Mouse (Mus musculus) embryonic stem cell, embryonic (primary cell): ENCODE results near the gene Kdm4b.

Experiments
- CTCF ChIA-PET, 4 experiments: fragments of 300-600 bp in 2 of 4; fragments of 350-600 bp in 2 of 4; sonication (Branson Sonifier 250); formaldehyde crosslinking; loops; one replicate each; lab custom pipeline; 2022; ENCODE audit warnings: inconsistent platforms in 2 of 4; lab: Charles Lee
- POLR2A ChIA-PET, 4 experiments: fragments of 300-600 bp in 2 of 4; fragments of 350-600 bp in 2 of 4; sonication (Branson Sonifier 250); formaldehyde crosslinking; loops; one replicate each; lab custom pipeline; 2022; ENCODE audit warnings: antibody characterized with exemption in 4 of 4, inconsistent platforms in 1 of 4; lab: Charles Lee

The Kdm4b gene

DNA sequence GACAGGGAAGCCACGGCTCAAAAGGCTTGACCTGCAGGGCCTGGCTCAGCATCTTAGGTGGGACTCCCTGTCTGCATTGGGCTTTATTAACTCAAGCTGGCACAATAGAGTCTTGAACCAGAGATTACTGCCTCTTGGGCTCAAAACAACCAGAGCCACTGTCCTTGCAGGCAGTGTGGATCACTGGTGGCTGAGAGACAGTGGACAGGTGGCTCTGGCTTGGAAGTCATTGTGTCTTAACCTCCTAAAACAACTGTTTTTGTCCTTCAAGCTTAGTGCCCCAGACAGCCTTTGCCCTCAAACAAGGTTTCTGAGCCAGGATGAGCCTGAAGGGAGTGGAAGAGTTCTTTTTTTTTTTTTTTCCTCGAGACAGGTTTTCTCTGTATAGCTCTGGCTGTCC is 19.5 kb downstream of the Kdm4b start:
- POLR2A ChIA-PET = interaction anchor here in 3 of 4 experiments (0.7 to 62.3 kb wide), 6 partner anchors 8 to 127 kb away, joined by 4 to 2404 read pairs (median 6); partner anchors contain the start of genes Kdm4b (in 2 of the 3), Arrdc5 (in 1 of the 3), Plin3 (in 1 of the 3) and Uhrf1 (in 1 of the 3)
- CTCF ChIA-PET = interaction anchor here (0.6 to 7.2 kb wide), 10 partner anchors 8 to 546 kb away, joined by 3 to 42 read pairs (median 3); no protein-coding TSS in a partner anchor

DNA sequence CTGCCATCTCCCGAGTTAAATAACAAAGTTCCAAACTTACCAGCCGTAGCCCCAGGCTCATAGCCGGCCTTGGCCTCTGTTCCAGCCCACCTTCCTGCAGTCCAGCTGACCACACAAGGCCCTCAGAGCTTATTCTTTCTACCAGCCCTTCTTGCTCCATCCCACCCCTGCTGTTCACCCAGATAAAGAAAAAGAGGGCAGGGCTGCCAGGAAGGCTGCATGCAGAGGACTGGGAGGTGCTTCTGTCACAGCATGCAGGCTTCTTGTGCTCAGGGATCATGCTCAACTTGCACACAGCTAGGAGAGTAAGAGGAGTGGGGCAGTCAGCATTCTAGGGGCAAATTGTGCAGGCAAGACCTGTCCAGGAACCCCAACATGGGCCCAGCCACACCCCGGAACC is 22.3 kb downstream of the Kdm4b start:
- ChIA-PET CTCF (interaction anchor here in 2 of 4 experiments (0.6 to 4.1 kb wide), 5 partner anchors 9 to 389 kb away, joined by 3 to 35 read pairs (median 4); no protein-coding TSS in a partner anchor), POLR2A (interaction anchor here in 3 of 4 experiments (0.7 to 62.3 kb wide), 5 partner anchors 8 to 57 kb away, joined by 3 to 2404 read pairs (median 3); partner anchors contain the start of genes Kdm4b (in 2 of the 3), Arrdc5 (in 1 of the 3), Plin3 (in 1 of the 3) and Uhrf1 (in 1 of the 3))

DNA sequence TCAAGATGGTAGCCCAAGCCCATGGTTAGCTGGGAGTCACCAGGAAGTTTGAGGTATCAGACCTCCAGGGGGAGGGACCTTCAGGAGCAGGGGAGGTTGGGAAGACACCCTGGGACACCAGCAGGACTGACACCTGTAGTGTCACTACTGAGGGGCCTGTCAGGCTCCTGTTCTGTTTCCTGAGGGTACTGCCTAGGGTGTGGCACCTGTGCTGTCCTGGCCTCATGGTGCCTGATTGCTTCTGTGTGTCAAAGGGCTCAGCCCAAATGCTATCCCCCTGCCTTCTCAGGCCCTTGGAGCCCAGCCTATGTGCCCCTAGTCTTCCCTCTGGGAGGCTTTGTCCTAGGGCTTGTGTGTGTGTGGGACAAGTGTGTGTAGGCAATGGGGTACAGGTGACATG is 22.7 kb downstream of the Kdm4b start:
- POLR2A ChIA-PET = interaction anchor here in 3 of 4 experiments (0.7 to 62.3 kb wide), 4 partner anchors 8 to 41 kb away, joined by 3 to 2404 read pairs (median 4); partner anchors contain the start of genes Kdm4b (in 2 of the 3), Arrdc5 (in 1 of the 3), Plin3 (in 1 of the 3) and Uhrf1 (in 1 of the 3)
- CTCF ChIA-PET = interaction anchor here in 2 of 4 experiments (0.9 to 4.1 kb wide), 5 partner anchors 10 to 217 kb away, joined by 3 to 48 read pairs (median 19); no protein-coding TSS in a partner anchor

DNA sequence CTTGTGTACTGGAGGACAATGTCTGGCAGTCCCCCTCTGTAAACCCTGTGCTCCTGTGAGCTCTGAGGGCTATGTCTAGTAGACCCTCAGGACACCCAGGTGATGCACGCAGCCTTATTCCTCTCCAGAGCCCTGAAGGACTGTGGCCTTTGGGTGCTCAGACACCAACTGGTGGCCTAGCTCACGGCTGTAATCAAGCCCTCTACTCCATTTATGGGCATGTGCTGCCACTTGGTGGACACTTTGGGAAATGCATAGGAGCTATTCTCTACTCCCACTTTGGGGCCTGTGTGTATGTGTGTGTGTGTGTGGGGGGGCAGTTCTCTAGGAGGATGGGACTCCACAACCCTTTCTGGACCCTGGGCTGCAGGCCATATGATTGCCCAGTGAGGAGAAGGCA is 24.8 kb downstream of the Kdm4b start:
- ChIA-PET POLR2A (interaction anchor here (0.5 to 62.3 kb wide), 35 partner anchors 9 to 343 kb away, joined by 3 to 2404 read pairs (median 3); partner anchors contain the start of genes Kdm4b (in 4 of the 4), Plin3 (in 2 of the 4), Arrdc5 (in 1 of the 4) and Ranbp3 (in 1 of the 4)), CTCF (interaction anchor here (0.5 to 4.1 kb wide), 125 partner anchors 9 to 468 kb away, joined by 3 to 48 read pairs (median 5); partner anchors contain the start of genes Kdm4b (in 3 of the 4), Gm20219 (in 1 of the 4), Lonp1 (in 1 of the 4) and Plin3 (in 1 of the 4))

DNA sequence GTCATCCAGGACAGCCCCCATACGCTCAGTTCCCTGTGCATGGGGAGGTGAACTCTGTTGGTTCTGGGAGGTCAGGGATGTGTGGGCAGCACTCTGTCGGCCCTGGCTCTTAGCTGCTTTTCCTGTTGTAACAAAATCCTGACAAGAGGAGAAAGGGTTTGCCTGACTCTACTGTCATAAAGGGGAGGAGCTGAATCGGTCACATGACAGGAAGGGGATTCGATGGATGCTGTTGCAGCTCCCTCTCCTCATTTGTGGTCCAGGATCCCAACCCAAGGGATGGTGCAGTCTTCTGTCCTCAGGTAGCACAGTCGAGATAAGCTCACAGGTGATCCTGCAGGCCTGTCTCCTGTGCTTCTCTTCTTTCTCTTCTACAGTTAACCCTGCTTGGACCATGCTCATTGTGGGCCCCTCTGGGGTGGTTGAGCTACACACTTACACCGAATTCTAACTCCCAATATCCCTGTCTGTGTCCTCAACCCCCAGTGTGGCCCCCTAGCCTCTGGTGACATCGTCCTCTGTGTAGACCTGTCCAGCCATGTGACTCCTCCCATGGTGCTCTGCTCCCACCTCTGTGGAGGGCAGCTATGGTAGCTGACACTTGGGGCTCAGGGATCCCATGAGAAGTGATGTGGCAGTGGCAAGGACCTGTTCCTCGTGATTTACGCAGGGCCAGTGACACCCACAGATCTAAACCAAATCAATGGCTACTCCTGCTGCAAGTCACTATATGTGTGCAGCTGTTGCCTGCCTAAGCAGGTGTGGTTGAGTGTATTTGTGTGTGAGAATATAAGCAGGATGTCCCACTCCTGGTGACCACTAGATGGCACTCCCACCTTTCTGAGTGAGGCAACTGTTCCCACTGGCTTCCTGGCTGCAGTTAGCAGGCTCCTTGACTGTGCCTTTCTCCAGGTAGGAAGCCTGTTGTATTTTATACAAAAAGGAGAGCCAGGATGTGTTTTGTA is 31.3 kb downstream of the Kdm4b start:
- CTCF ChIA-PET = interaction anchor here (0.6 to 2.3 kb wide), 77 partner anchors 11 to 406 kb away, joined by 3 to 41 read pairs (median 4); partner anchors contain the start of genes Gm20219 (in 2 of the 4), Kdm4b (in 2 of the 4), Dpp9 (in 1 of the 4) and Plin5 (in 1 of the 4)
- POLR2A ChIA-PET = interaction anchor here (0.6 to 62.3 kb wide), 21 partner anchors 11 to 330 kb away, joined by 3 to 2404 read pairs (median 3); partner anchors contain the start of genes Kdm4b (in 2 of the 4), Arrdc5 (in 1 of the 4), Gm20219 (in 1 of the 4) and Plin3 (in 1 of the 4)

DNA sequence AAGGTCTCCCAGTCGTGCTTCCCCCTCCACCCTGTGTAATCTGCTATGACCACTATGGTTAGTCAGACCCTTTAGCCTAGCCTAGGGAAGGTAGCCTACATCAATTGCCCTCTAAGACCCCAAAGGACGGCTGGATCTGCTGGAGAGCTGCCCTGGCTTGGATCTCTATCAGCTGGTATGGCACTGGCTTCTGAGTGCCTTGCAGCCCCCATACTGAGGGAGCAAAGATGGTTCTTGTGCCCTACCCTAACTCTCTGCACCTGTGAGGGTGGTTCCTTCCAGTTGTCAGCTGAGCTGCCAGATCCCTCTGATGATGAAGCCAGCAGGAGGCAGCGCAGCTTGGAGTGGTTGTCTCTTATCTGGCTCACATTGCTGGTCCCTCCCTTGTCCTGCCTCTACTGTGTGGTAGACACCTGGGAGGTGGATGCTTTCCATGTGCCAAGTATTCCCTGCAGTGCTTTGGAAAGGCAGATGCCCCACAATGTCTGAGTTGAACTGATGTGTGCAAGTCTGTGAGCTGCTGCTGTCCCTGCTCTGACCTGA is 33.4 kb downstream of the Kdm4b start:
- CTCF ChIA-PET = interaction anchor here in 3 of 4 experiments (0.6 to 3.2 kb wide), 11 partner anchors 8 to 199 kb away, joined by 3 to 17 read pairs (median 6); partner anchors contain the start of gene Gm20219 (in 1 of the 3)
- POLR2A ChIA-PET = interaction anchor here in 3 of 4 experiments (0.7 to 2.4 kb wide), 7 partner anchors 8 to 257 kb away, joined by 3 to 12 read pairs (median 4); no protein-coding TSS in a partner anchor

DNA sequence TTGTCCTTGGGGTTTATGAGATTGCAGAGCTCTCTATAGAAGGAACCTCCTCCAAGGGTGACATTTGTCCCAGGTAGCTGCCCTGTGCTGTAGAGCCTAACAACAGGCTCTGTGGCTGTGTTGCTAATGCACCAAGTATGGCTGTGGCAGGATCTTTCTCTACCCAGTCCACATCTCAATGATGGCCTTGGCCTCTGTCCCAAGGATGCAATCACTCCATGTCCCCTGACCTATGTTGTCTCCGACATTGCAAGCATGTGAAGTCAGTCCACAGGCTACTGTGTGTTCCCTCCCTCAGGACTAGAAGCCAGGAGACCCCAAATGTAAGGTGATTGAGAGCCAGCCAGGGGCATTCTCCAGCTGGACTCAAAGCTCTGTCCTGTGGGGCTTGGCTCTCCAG is 34.0 kb downstream of the Kdm4b start:
- ChIA-PET POLR2A (interaction anchor here in 3 of 4 experiments (0.6 to 2.4 kb wide), 10 partner anchors 8 to 288 kb away, joined by 3 to 12 read pairs (median 4); no protein-coding TSS in a partner anchor), CTCF (interaction anchor here in 3 of 4 experiments (0.6 to 3.2 kb wide), 16 partner anchors 9 to 199 kb away, joined by 3 to 17 read pairs (median 6); partner anchors contain the start of gene Gm20219 (in 1 of the 3))

DNA sequence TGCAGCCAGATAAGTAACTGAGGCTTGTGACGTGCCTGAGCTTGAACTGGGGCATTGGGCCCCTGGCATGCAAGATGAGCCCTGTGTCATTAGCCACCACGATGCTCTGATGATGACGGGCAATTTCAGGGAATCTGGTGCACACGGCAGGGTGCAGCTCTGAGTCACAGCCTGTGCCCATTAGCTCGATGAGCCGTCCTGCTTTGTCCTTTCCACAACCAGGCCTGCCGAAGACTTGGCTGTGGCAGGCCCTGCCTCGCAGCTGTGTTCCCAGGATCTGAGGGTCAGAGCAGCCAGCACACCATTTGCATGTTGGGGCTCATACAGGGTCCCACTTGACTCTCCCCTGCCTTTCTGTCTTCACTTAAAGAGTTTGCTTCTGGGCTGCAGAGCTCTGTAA is 34.6 kb downstream of the Kdm4b start:
- CTCF ChIA-PET = interaction anchor here (0.6 to 3.2 kb wide), 13 partner anchors 9 to 198 kb away, joined by 3 to 17 read pairs (median 6); partner anchors contain the start of gene Gm20219 (in 2 of the 4)
- POLR2A ChIA-PET = interaction anchor here in 3 of 4 experiments (0.6 to 2.4 kb wide), 12 partner anchors 9 to 630 kb away, joined by 3 to 12 read pairs (median 4); partner anchors contain the start of gene Clpp (in 1 of the 3)

DNA sequence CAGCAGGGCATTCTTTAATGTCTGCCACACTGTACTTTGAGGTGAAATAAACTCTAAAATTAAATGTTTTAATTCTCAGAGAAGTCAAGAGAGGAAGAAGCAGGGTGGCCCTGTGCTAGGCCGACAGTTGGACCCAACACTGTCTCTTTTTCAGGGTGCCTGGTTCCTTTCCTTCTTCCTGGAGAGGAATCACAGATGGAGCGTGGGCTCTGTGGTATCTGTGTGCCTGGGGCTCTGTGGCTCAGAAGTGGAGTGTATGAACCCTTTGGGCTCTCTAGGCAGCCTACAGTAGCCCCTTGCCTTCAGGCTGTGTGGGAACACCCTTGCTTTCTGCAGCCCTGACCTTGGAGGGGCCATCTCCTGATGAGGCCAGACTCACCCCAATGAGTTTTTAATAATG is 35.7 kb downstream of the Kdm4b start:
- CTCF ChIA-PET = interaction anchor here (0.5 to 1.9 kb wide), 5 partner anchors 10 to 193 kb away, joined by 3 to 6 read pairs (median 6); partner anchors contain the start of gene Gm20219 (in 1 of the 4)
- POLR2A ChIA-PET = interaction anchor here in 1 of 4 experiments (1.5 kb wide), 1 partner anchor 7 kb away, joined by 6 read pairs; no protein-coding TSS in a partner anchor

DNA sequence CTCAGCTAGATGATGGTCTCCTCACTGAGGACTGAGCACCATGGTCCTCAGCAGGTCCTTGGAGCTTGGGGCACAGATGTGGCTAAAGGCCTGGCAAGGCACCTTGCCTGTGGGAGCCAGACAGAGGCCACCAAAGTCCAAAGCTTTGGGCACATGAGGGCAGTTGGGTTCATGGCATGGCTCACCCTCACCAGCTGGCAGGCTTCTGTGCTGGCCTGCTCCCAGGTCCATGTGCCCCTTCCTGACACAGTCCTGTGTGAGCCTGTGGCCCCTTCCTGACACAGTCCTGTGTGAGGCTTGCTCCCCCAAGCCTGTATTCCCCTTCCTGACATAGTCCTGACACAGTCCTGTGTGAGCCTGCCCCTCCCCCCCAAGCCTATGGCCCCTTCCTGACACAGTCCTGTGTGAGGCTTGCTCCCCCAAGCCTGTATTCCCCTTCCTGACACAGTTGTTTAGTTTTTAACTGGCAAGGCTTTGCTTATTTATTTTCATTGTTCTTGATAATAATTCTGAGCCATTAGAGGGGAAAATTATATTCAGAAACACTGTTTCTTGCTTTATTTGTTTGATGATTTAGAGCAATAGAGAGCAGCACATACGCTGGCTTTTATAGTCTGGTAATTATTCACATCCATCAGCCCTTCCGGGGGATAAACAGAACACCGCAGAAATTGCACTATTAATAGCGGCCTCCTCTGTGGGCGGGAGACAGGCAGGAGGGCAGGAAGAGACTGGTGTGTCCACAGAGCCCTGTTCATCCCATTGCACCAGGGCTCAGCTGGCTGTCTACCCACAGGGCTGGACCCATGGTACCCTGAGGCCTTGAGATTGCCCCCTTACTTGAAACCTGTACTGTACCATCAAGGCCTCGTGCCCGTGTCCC is 40.2 kb downstream of the Kdm4b start:
- CTCF ChIA-PET = no interaction called here
- POLR2A ChIA-PET = interaction anchor here in 2 of 4 experiments (0.6 to 1.2 kb wide), 3 partner anchors 29 to 244 kb away, joined by 3 read pairs; partner anchors contain the start of gene Lrg1 (in 1 of the 2)

DNA sequence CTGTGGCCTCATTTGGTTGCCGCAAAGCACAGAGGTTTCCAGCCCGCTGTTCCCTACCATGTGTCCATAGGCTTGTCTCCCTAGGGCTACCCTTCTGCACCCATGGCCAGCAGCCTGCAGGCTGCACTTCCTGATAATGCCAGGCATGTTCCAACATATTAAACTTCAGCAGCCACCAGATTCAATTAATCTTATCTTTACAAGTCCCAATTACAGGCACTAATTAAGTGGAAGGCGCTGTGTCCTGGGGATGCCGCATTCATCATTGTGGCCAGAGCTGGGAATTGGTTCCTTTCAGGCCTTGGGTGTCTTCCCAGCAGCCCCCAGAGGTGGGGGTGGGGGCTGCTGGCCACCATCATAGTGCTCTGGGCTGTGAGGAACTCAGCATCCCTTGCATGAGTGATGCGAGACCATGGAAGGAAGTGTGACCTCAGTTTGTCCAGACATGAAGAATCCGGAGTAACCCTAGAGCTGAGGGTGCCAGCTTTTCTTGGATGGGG is 42.5 kb downstream of the Kdm4b start:
- ChIA-PET POLR2A (interaction anchor here in 2 of 4 experiments (1.2 to 1.6 kb wide), 5 partner anchors 8 to 246 kb away, joined by 3 to 6 read pairs (median 4); no protein-coding TSS in a partner anchor), CTCF (interaction anchor here in 3 of 4 experiments (0.7 to 6.2 kb wide), 8 partner anchors 11 to 185 kb away, joined by 3 to 28 read pairs (median 5); partner anchors contain the start of gene Gm20219 (in 1 of the 3))

DNA sequence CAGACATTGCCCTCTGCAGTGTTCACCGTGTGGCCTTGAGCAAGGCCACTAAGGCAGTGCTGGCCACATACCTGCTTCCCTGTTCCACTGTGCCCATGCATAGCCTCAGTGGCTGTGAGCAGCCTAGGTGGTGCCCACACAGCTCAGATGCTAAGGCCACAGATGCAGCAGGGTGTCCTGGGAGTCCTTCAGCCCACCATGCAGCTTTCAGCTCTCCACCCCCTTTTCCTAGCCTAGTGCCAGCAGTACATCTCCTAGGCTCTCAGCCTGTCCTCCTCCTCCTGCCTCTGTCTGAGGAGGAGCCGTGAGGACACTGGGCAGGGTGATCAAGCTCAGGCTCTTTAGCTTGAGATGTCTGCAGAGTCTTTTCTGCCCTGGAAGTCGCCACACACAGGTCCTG is 44.2 kb downstream of the Kdm4b start:
- POLR2A ChIA-PET = interaction anchor here in 3 of 4 experiments (0.9 to 1.5 kb wide), 12 partner anchors 10 to 244 kb away, joined by 3 to 4 read pairs (median 3); no protein-coding TSS in a partner anchor
- CTCF ChIA-PET = interaction anchor here in 3 of 4 experiments (0.7 to 6.2 kb wide), 11 partner anchors 13 to 188 kb away, joined by 3 to 28 read pairs (median 4); partner anchors contain the start of gene Gm20219 (in 1 of the 3)

DNA sequence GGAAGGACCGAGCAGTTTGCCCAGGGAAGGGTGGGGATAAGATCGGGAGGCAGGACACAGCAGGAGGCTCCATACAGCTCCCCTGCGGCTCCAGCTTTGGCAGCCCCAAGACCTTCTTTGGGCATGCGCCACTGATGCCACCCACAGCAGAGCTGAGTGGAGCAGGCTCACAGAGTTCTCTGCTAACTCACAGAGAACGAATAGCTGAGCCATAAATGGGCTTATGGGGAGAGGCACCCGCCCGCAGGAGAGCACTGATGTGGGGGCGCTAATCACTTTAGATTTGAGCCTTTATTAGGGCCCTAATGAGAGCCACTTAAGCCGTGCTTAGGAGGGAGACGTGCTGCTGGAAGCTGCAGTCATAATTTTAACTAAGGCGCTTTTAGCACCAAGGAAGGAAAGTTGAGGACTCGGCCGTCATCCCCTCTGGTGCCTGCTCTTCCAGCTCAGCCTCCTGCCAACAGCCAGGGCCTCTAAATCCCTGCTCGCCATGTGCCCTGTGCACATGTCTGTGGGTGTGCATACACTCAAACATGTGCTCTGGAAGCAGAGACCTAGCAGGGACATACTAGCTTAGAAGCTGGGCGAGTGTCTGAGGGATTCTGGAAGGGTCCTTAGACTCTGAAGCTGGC is 45.3 kb downstream of the Kdm4b start:
- ChIA-PET CTCF (interaction anchor here in 3 of 4 experiments (0.5 to 6.2 kb wide), 16 partner anchors 9 to 246 kb away, joined by 3 to 28 read pairs (median 6); partner anchors contain the start of gene Gm20219 (in 1 of the 3)), POLR2A (interaction anchor here in 3 of 4 experiments (0.7 to 1.5 kb wide), 7 partner anchors 14 to 243 kb away, joined by 3 to 4 read pairs (median 3); no protein-coding TSS in a partner anchor)

DNA sequence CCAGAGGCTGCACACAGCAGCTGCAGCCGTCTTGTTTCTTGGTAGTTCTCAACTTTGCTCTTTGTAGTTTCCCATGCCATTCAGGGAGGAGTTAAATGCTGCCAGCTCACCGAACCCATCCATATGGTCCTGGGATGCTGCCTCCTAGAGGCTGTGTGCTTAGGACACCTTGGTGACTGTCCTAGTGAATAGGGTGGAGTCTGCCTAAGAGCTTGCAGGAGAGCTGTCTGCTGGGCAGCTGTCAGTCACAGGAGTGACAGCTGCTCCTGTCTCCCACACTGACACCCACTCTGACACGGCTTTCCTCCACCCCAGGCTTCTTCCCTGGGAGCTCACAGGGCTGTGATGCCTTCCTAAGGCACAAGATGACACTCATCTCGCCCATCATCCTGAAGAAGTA is 46.2 kb downstream of the Kdm4b start:
- ChIA-PET POLR2A (interaction anchor here in 2 of 4 experiments (0.9 to 1.6 kb wide), 7 partner anchors 13 to 285 kb away, joined by 3 read pairs; partner anchors contain the start of genes Kdm4b (in 1 of the 2), Safb (in 1 of the 2) and Safb2 (in 1 of the 2)), CTCF (interaction anchor here (0.5 to 6.2 kb wide), 23 partner anchors 10 to 414 kb away, joined by 3 to 28 read pairs (median 4); partner anchors contain the start of genes Gm20219 (in 2 of the 4), Kdm4b (in 1 of the 4) and Ptprs (in 1 of the 4))
